Mouse (Mus musculus) lung, embryonic 15.5 days (tissue): ENCODE measurements at regions not wholly inside any gene's neighbourhood (a gene's known extent, or its start where the extent isn't known, plus 50 kb on each side); places are given as distances from the start of the nearest gene placed in this dataset.

Experiments
- ATAC-seq: fragments of 200-750 bp; cut with Nextera tagmentation; 2 replicates; pipeline ENCODE4 v1.8.0; 2017; ENCODE audit warnings: moderate number of reproducible peaks, borderline replicate concordance; ENCODE audit not compliant: low FRiP score, low TSS enrichment; ENCODE audit errors: extremely low read depth
- H3K27ac ChIP-seq: fragments of 300-500 bp; sonication (generic); 2 replicates; pipeline ENCODE4 v1.5.1; 2015; ENCODE audit warnings: moderate library complexity, mild to moderate bottlenecking, inconsistent platforms
- H3K27me3 ChIP-seq: fragments of 300-500 bp; sonication (generic); 2 replicates; pipeline ENCODE4 v1.6.1; 2015; ENCODE audit warnings: inconsistent platforms
- H3K36me3 ChIP-seq: fragments of 300-500 bp; sonication (generic); 2 replicates; pipeline ENCODE4 v1.6.1; 2015; ENCODE audit warnings: inconsistent platforms
- H3K4me1 ChIP-seq: fragments of 300-500 bp; sonication (generic); 2 replicates; pipeline ENCODE4 v1.6.1; 2015; ENCODE audit warnings: inconsistent platforms
- H3K4me2 ChIP-seq: fragments of 300-500 bp; sonication (generic); 2 replicates; pipeline ENCODE4 v1.6.1; 2015; ENCODE audit warnings: inconsistent platforms, mild to moderate bottlenecking, moderate library complexity
- H3K4me3 ChIP-seq: fragments of 300-500 bp; sonication (generic); 2 replicates; pipeline ENCODE4 v1.5.1; 2015; ENCODE audit warnings: mild to moderate bottlenecking, inconsistent platforms
- H3K9ac ChIP-seq: fragments of 300-500 bp; sonication (generic); 2 replicates; pipeline ENCODE4 v1.6.1; 2015; ENCODE audit warnings: inconsistent platforms
- H3K9me3 ChIP-seq: fragments of 300-500 bp; sonication (generic); 2 replicates; pipeline ENCODE4 v1.6.1; 2016; ENCODE audit warnings: inconsistent platforms
- WGBS: fragments of 180-500 bp; shearing (Covaris S2); methylation state at CpG from one replicate; pipeline ENCODE4 v1.1.7; 2015; 5-methylcytosine and 5-hydroxymethylcytosine counted together

- H3K27me3 ChIP-seq = no peaks in the 10 kb centered on the region
- peaks cover 10% of the 10 kb centered on the region; the same call in 1 of the 2 replicates for H3K4me1 ChIP-seq
- no peaks in the 10 kb centered on the region for H3K36me3 ChIP-seq
- no peak overlapping the region for H3K27ac ChIP-seq
- WGBS = 20% methylated on average over 11 of the region's 11 CpGs
- H3K4me2 ChIP-seq = no peak overlapping the region
- H3K9ac ChIP-seq = no peak overlapping the region
- no peaks in the 10 kb centered on the region for H3K9me3 ChIP-seq
- H3K4me3 ChIP-seq = no peak overlapping the region
- peak; percentile 81; the same call in 1 of the 2 replicates for ATAC-seq
Measured at GRCm38 (mm10) chr3:148762541-148763225, 227.7 kb downstream of the Adgrl2 start.

DNA sequence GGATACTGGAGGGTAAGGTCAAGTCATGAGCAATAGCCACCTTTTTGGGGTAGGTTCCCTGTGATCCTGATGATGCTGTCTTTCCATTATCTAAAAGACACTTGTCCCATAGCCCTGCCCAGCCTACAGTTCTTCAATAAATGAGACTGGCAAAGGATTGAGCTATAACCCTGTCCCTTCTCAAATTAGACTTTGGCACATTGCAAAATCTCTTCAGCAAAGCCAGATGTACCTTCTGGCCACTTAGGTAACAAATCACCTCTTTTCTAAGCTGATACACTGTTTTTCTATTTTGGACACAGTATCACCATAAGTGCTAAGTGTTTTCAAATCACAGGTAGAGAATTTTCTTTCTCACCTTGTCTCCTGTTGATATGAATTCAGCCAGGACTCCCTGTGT lies 228.8 kb downstream of the Adgrl2 start:
- H3K4me1 ChIP-seq = peaks cover 10% of the 10 kb centered on the region; the same call in 1 of the 2 replicates
- H3K4me2 ChIP-seq = no peak overlapping the region
- no peak overlapping the region for H3K4me3 ChIP-seq
- no peak for ATAC-seq
- no peaks in the 10 kb centered on the region for H3K27me3 ChIP-seq
- H3K36me3 ChIP-seq = no peaks in the 10 kb centered on the region
- H3K27ac ChIP-seq = no peak overlapping the region
- no peak overlapping the region for H3K9ac ChIP-seq
- H3K9me3 ChIP-seq = no peaks in the 10 kb centered on the region

GRCm38 (mm10) chr3:148759500-148759899 lies 230.9 kb downstream of the Adgrl2 start:
- no peak overlapping the region for H3K4me2 ChIP-seq
- 72% methylated on average over 4 of the region's 4 CpGs for WGBS
- no peak overlapping the region for H3K4me3 ChIP-seq
- H3K4me1 ChIP-seq = peaks cover 10% of the 10 kb centered on the region; the same call in 1 of the 2 replicates
- no peaks in the 10 kb centered on the region for H3K27me3 ChIP-seq
- H3K9me3 ChIP-seq = no peaks in the 10 kb centered on the region
- H3K27ac ChIP-seq = no peak overlapping the region
- H3K36me3 ChIP-seq = no peaks in the 10 kb centered on the region
- ATAC-seq = no peak
- no peak overlapping the region for H3K9ac ChIP-seq

DNA sequence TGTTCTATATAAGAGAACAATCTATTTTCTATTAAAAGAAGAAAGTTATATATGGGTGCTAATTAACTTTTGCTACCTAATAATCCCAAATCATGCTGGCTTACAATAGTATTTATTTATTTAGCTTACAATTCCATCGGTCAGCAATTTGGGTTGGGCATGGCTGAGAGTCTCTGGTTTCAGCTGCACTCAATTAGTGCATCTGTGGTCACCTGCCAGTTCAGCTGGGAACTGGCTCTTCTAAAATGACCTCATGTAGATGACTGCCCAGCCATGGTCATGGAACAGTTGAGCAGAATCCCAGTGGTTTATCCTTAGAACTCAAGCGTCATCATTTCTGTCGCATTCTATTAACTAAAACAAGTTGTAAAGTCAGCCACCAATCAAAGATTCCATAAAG lies 244.1 kb downstream of the Adgrl2 start:
- Histone ChIP-seq H3K4me3 (no peak overlapping the region), H3K36me3 (no peaks in the 10 kb centered on the region), H3K9ac (no peak overlapping the region), H3K4me1 (no peaks in the 10 kb centered on the region), H3K9me3 (no peaks in the 10 kb centered on the region), H3K4me2 (no peak overlapping the region), H3K27ac (no peak overlapping the region), H3K27me3 (no peaks in the 10 kb centered on the region)
- ATAC-seq = no peak
- 85% methylated on average over 3 of the region's 3 CpGs for WGBS

GRCm38 (mm10) chr3:148744651-148745050 lies 245.7 kb downstream of the Adgrl2 start:
- H3K36me3 ChIP-seq = no peaks in the 10 kb centered on the region
- H3K9me3 ChIP-seq = no peaks in the 10 kb centered on the region
- no peak overlapping the region for H3K4me3 ChIP-seq
- H3K27me3 ChIP-seq = no peaks in the 10 kb centered on the region
- H3K9ac ChIP-seq = no peak overlapping the region
- H3K4me2 ChIP-seq = no peak overlapping the region
- WGBS = 75% methylated on average over 2 of the region's 2 CpGs
- H3K27ac ChIP-seq = peak overlapping the region; percentile 56; the same call in 1 of the 2 replicates
- no peaks in the 10 kb centered on the region for H3K4me1 ChIP-seq
- ATAC-seq = peak; percentile 67; the same call in 1 of the 2 replicates

GRCm38 (mm10) chr3:148734194-148734749 lies 256.1 kb downstream of the Adgrl2 start:
- 46% methylated on average over 13 of the region's 13 CpGs for WGBS
- no peak overlapping the region for H3K27ac ChIP-seq

GRCm38 (mm10) chr3:148733227-148733854 lies 257.0 kb downstream of the Adgrl2 start:
- WGBS = 24% methylated on average over 13 of the region's 13 CpGs
- H3K9me3 ChIP-seq = no peaks in the 10 kb centered on the region
- H3K4me2 ChIP-seq = peak overlapping the region; percentile 29
- H3K4me3 ChIP-seq = no peak overlapping the region
- no peaks in the 10 kb centered on the region for H3K27me3 ChIP-seq
- ATAC-seq = peak; percentile 52; the same call in 1 of the 2 replicates
- H3K9ac ChIP-seq = no peak overlapping the region
- H3K36me3 ChIP-seq = no peaks in the 10 kb centered on the region
- H3K27ac ChIP-seq = no peak overlapping the region
- H3K4me1 ChIP-seq = peaks cover 19% of the 10 kb centered on the region

More at GRCm38 (mm10) chr3:148734194-148734749, 256.1 kb downstream of the Adgrl2 start:
- Histone ChIP-seq H3K4me1 (peaks cover 15% of the 10 kb centered on the region), H3K9me3 (no peaks in the 10 kb centered on the region), H3K9ac (no peak overlapping the region), H3K4me2 (peak overlapping the region; percentile 29; the same call in 1 of the 2 replicates), H3K27me3 (no peaks in the 10 kb centered on the region), H3K4me3 (no peak overlapping the region), H3K36me3 (no peaks in the 10 kb centered on the region)
- ATAC-seq = no peak

DNA sequence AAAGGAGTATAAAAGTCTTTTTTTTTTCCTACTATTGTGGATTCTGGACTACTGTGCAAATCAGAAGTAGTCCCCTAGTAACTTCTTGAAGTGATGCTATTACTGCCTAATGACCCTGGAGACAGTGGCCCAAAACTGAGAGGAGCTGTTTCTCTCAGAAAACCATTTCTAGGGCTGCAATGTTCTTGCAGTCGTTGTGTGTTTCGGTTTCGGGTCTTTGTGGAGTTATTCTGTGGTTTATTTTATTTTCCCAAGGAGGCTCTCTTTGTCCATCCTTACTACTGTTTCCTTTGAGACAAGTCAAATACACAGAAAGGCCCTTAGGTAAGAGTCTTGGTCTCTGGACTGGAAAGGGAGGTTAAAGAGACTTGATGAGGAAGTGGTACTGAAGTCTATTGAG lies 258.9 kb downstream of the Adgrl2 start:
- no peak overlapping the region for H3K4me3 ChIP-seq
- no peaks in the 10 kb centered on the region for H3K9me3 ChIP-seq
- H3K36me3 ChIP-seq = no peaks in the 10 kb centered on the region
- 91% methylated on average over 3 of the region's 3 CpGs for WGBS
- H3K4me2 ChIP-seq = no peak overlapping the region
- H3K9ac ChIP-seq = no peak overlapping the region
- no peak for ATAC-seq
- H3K4me1 ChIP-seq = peaks cover 19% of the 10 kb centered on the region
- H3K27ac ChIP-seq = no peak overlapping the region
- H3K27me3 ChIP-seq = no peaks in the 10 kb centered on the region

DNA sequence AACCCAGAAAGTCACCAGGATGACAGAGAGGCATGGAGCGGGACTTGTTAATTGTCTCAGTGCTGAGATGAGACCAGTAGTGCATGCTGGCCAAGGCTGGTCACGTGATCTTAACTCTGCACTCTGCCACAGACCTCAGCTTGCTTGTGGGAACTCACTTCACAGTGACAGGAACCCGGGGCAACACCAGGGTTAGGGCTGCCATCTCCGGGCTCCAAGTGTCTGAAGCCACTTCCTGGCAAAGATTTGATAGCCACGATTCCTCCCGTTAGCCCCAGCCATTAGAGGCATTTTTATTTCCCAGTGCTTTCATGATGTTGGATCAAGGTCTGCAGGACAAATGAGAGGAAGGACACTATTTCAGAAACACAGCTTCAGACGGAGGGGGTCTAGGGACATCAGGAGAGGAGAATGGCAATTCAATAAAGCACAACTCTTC lies 261.1 kb downstream of the Adgrl2 start:
- Histone ChIP-seq H3K36me3 (no peaks in the 10 kb centered on the region), H3K9ac (no peak overlapping the region), H3K4me3 (no peak overlapping the region), H3K4me1 (peaks cover 16% of the 10 kb centered on the region), H3K9me3 (no peaks in the 10 kb centered on the region), H3K27ac (no peak overlapping the region), H3K27me3 (no peaks in the 10 kb centered on the region), H3K4me2 (no peak overlapping the region)
- peak; percentile 69; the same call in 1 of the 2 replicates for ATAC-seq
- WGBS = 33% methylated on average over 7 of the region's 7 CpGs

DNA sequence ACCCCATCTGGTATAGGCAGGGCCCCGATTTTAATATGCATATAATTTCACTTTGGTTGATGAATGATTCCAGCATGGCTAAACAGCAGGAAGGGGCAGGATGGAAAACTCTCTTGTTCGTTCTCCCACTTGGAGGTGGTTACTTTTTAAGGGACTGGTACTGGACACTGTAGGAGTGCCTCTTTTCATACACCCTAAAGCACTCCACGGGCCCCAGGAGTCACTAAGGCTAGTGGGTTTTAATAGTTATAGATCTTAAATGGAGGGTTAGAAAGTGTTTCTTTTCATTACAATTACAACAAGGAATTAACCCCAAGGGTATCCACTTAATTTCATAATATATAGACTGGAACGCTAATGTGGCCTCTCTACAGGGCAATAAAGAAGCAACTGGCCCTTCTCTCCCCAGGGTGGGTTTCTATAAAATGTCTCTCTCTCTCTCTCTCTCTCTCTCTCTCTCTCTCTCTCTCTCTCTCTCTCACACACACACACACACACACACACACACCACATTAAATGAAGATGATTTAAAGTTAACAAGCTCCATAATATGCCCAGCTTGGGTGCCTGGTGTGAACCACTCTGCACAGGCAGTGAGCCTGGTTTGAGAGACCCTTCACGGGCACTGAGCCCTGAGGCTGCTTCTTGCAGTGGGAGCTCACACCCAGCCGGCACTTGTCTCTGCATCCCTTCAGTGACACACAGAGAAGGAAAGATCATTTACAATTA lies 261.7 kb downstream of the Adgrl2 start:
- Histone ChIP-seq H3K4me3 (no peak overlapping the region), H3K4me1 (peaks cover 10% of the 10 kb centered on the region), H3K4me2 (no peak overlapping the region), H3K9me3 (no peaks in the 10 kb centered on the region), H3K9ac (no peak overlapping the region), H3K36me3 (no peaks in the 10 kb centered on the region), H3K27me3 (no peaks in the 10 kb centered on the region), H3K27ac (no peak overlapping the region)
- ATAC-seq = no peak
- WGBS = 76% methylated on average over 6 of the region's 6 CpGs

GRCm38 (mm10) chr3:148726596-148727331 lies 263.6 kb downstream of the Adgrl2 start:
- Histone ChIP-seq H3K9me3 (no peaks in the 10 kb centered on the region), H3K4me3 (no peak overlapping the region), H3K36me3 (no peaks in the 10 kb centered on the region), H3K4me2 (no peak overlapping the region), H3K27ac (no peak overlapping the region), H3K4me1 (peaks cover 8% of the 10 kb centered on the region), H3K9ac (no peak overlapping the region), H3K27me3 (no peaks in the 10 kb centered on the region)
- WGBS = 45% methylated on average over 10 of the region's 10 CpGs
- no peak for ATAC-seq
